Mouse (Mus musculus) neural tube, embryonic 14.5 days (tissue): Measurements from ENCODE around the gene Pcsk6. TPM values are rescaled to one million over a fixed set of nuclear protein-coding genes. Genes with fewer than 3 reads are reported as not detected.
"Not testable (repeated sequence)": the region's sequence is repeated elsewhere in the genome, so short reads cannot be mapped to it uniquely, and the experiment has no call there.

Source experiments
- ATAC-seq: fragments of 200-750 bp; cut with Nextera tagmentation; 2 replicates; pipeline ENCODE4 v1.8.0; 2017; ENCODE audit warnings: low read depth, mild to moderate bottlenecking, moderate TSS enrichment, moderate library complexity
- H3K27ac ChIP-seq: fragments of 300-500 bp; sonication (generic); 2 replicates; pipeline ENCODE4 v1.5.1; 2014; ENCODE audit warnings: low read depth, mild to moderate bottlenecking, control low read depth, low read length, moderate library complexity, mixed read lengths
- H3K27me3 ChIP-seq: fragments of 300-500 bp; sonication (generic); 2 replicates; pipeline ENCODE4 v1.6.1; 2014; ENCODE audit warnings: low read length; ENCODE audit not compliant: control insufficient read depth, insufficient read depth
- H3K36me3 ChIP-seq: fragments of 300-500 bp; sonication (generic); 2 replicates; pipeline ENCODE4 v1.6.1; 2014; ENCODE audit warnings: low read length, mixed read lengths; ENCODE audit not compliant: control insufficient read depth, insufficient read depth
- H3K4me1 ChIP-seq: fragments of 300-500 bp; sonication (generic); 2 replicates; pipeline ENCODE4 v1.6.1; 2014; ENCODE audit warnings: low read length; ENCODE audit not compliant: control insufficient read depth, insufficient read depth
- H3K4me2 ChIP-seq: fragments of 300-500 bp; sonication (generic); 2 replicates; pipeline ENCODE4 v1.6.1; 2014; ENCODE audit warnings: mild to moderate bottlenecking, low read depth, low read length, control low read depth
- H3K4me3 ChIP-seq: fragments of 300-500 bp; sonication (generic); 2 replicates; pipeline ENCODE4 v1.5.1; 2014; ENCODE audit warnings: low read depth, low read length, control low read depth, mixed read lengths
- H3K9ac ChIP-seq: fragments of 300-500 bp; sonication (generic); replicated peaks from 2 replicates; pipeline ENCODE4 v1.6.1; 2014; ENCODE audit warnings: low read depth, mild to moderate bottlenecking, control low read depth, low read length, mixed read lengths
- H3K9me3 ChIP-seq: fragments of 300-500 bp; sonication (generic); 2 replicates; pipeline ENCODE4 v1.6.1; 2016; ENCODE audit warnings: low read length; ENCODE audit not compliant: control insufficient read depth
- WGBS: fragments of 180-500 bp; shearing (Covaris S2); extraction: QIAGEN DNeasy Blood & Tissue Kit; methylation state at CpG from one replicate; pipeline ENCODE4 v1.1.7; 2014; 5-methylcytosine and 5-hydroxymethylcytosine counted together
- polyA plus RNA-seq: library from polyadenylated mRNA; unstranded; fragments of >200 nt; fragmentation: Nextera tagmentation; extraction: Ambion mirVana; gene quantifications from 2 replicates; pipeline ENCODE4 v1.2.1, GENCODE M21; 2014

Gene Pcsk6
- polyA plus RNA-seq, 1 experiment from 2014 or later: 2.6 TPM

DNA sequence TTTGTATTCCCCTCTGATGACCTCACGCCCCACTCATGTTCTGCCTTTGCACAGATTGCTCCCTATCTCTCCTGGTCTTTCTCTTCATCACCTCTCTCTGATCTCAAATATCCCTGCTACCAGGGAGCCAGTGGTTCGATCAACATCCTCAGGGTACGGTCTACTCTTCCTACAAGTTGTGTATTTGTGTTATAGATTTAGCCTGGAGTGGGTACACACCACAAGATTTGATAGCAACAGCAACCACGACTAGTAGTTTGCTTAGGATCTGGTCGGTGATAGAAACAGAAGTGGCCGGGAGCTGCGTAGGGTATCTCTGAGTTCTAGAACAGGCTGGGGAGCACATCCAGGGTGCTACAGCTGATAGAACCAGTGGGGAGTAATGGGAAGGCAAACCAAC, 54.3 kb downstream of the Pcsk6 start:
- Histone ChIP-seq H3K27me3 (no peaks in the 10 kb centered on the region; the same call in 1 of the 2 replicates), H3K27ac (no peak overlapping the region), H3K9me3 (no peaks in the 10 kb centered on the region), H3K4me2 (no peak overlapping the region), H3K4me3 (no peak overlapping the region), H3K9ac (no peak overlapping the region), H3K4me1 (no peaks in the 10 kb centered on the region), H3K36me3 (no peaks in the 10 kb centered on the region)
- ATAC-seq: no peak
- WGBS: 93% methylated on average over 7 of the region's 7 CpGs

DNA sequence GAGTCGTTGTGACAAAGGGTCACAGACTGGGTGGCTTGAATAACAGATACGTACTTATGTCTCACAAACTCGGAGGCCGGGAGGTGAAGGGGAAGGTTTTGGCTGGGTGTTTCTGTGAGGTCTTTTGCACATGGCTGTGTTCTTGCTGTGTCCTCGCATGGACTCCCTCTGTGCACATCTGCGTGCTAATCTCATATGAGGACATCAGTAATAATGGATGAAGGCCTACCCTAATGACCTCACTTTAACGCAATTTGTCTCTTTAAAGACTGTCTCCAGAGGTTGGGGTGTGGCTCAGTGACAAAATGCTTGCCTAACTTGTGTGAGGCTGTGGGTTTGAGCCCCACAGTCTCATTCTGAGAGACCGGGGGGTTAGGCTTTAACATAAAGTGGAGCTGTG, 55.0 kb downstream of the Pcsk6 start:
- Histone ChIP-seq H3K9ac (no peak overlapping the region), H3K36me3 (no peaks in the 10 kb centered on the region), H3K27me3 (no peaks in the 10 kb centered on the region; the same call in 1 of the 2 replicates), H3K4me2 (no peak overlapping the region), H3K4me1 (no peaks in the 10 kb centered on the region), H3K4me3 (no peak overlapping the region), H3K27ac (no peak overlapping the region), H3K9me3 (no peaks in the 10 kb centered on the region)
- WGBS: 69% methylated on average over 8 of the region's 8 CpGs
- no peak for ATAC-seq

DNA sequence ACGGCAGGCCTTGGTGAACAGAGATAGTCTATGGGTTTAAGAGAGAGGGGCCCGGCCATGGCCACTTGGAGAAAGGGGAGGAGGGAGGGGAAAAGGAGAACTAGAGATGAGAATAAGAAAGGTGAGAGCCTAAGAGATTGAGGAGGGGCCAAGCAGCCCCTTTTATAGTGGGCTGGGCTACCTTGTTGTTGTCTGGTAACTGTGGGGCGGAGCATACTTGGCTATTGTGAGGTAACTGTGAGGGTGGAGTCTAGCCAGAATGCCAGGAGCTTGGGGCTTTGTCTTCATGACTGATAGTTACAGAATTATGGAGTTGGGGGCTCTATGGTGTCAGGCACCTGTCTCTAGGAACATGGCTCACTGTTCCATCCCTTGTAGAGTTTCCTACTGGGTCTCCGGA, 56.9 kb downstream of the Pcsk6 start:
- no peaks in the 10 kb centered on the region for H3K9me3 ChIP-seq
- ATAC-seq: no peak
- no peak overlapping the region for H3K4me2 ChIP-seq
- no peaks in the 10 kb centered on the region; the same call in 1 of the 2 replicates for H3K27me3 ChIP-seq
- H3K4me3 ChIP-seq: no peak overlapping the region
- 95% methylated on average over 4 of the region's 4 CpGs for WGBS
- H3K4me1 ChIP-seq: no peaks in the 10 kb centered on the region
- no peak overlapping the region for H3K9ac ChIP-seq
- H3K36me3 ChIP-seq: no peaks in the 10 kb centered on the region
- H3K27ac ChIP-seq: no peak overlapping the region

DNA sequence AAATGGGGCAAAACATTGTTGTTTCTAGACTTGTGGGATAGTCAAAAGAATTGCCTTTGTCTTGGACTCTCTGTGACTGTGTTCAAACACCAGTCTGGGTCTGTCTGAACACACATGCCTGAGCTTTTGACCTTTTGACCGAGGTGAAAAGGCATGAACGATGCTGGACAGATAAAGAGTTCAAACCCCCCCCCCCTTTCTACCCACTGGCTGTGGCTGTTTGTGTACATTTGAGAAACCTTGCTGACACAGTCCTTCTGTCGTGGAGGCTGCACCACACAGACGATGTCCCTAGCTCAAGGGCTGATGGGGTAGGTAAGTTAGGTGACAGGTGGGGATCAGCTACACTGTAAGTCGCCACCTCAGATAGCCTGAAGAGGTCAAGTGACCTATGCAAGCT, 67.9 kb downstream of the Pcsk6 start:
- Histone ChIP-seq H3K4me3 (no peak overlapping the region), H3K27ac (no peak overlapping the region), H3K36me3 (no peaks in the 10 kb centered on the region), H3K9ac (no peak overlapping the region), H3K4me2 (no peak overlapping the region), H3K9me3 (no peaks in the 10 kb centered on the region), H3K4me1 (no peaks in the 10 kb centered on the region), H3K27me3 (no peaks in the 10 kb centered on the region)
- ATAC-seq: no peak
- WGBS: 25% methylated on average over 5 of the region's 5 CpGs

DNA sequence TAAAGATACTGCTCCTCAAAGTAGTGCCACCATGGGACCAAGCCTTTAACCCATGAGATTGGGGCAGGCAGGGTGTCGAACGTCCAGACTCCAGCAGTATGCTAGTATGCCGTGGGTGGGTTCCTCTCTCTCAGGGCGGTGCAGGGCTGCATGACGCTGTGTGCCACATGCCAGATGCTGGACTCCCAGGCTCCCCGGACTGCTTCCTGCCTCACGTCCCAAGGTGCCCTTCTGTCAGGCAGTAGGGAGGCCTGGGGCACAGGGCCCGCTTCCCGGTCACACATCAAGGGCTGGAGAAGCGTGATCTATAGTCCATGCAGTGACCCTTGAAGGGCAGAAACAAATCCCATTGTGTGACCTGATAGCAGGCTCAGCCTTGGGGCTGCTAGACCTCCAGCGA, 68.9 kb downstream of the Pcsk6 start:
- Histone ChIP-seq H3K4me3 (no peak overlapping the region), H3K9me3 (no peaks in the 10 kb centered on the region), H3K4me1 (no peaks in the 10 kb centered on the region), H3K27me3 (no peaks in the 10 kb centered on the region), H3K27ac (no peak overlapping the region), H3K36me3 (no peaks in the 10 kb centered on the region), H3K4me2 (no peak overlapping the region), H3K9ac (no peak overlapping the region)
- WGBS: 26% methylated on average over 11 of the region's 11 CpGs
- ATAC-seq: no peak; the same call in 1 of the 2 replicates

DNA sequence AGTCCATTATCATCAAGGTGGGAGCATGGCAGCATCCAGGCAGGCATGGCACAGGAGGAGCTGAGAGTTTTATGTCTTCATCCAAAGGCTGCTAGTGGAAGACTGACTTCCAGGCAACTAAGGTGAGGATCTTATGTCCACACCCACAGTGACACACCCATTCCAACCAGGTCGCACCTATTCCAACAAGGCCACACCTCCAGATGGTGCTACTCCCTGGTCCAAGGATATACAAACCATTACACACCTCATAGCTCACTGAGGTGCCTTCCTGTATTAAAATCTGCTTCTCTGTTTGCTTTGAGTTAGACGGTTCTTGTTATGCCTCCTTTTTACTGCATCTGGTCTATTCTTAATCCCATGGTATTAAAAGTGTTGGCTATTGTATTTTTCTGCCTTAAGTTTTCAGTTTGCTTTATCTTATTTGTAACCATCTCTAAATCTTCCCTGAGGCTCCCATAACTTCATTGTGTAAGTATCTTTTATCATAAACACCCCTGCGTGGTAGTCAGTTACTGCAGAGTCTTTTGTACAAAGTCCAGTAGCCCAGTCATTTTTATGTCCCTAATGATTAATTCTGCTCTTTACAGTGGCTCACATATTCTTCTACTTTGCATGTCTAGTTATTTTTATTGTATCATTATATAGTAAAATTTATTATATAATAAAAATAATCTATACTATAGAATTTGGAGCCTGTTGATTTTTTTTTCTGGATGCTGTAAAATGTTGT, 72.9 kb downstream of the Pcsk6 start:
- not testable (repeated sequence) for H3K27me3 ChIP-seq, H3K9me3 ChIP-seq, H3K36me3 ChIP-seq, H3K4me3 ChIP-seq, ATAC-seq, H3K27ac ChIP-seq, H3K4me1 ChIP-seq, H3K4me2 ChIP-seq, H3K9ac ChIP-seq
- WGBS: 78% methylated on average over 3 of the region's 3 CpGs

DNA sequence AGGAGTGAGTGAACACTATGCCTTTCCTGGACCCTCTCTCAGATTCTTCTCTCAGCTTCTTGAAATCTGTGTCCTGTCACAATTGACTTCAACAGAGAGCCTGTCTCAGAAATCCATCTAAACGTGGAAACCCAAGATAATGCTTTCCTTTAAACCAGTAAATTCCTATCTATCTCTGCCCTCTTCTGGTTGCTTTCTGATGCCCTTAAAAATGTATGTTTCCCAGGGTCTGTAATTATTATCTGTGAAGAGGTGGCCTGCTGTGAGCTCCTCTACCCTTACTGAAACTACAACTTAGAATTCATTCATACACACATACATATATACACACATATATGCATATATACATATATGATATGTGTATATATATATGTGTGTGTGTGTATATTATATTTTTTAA, 73.7 kb downstream of the Pcsk6 start:
- H3K4me3 ChIP-seq: no peak overlapping the region
- no peaks in the 10 kb centered on the region for H3K27me3 ChIP-seq
- ATAC-seq: no peak
- no peaks in the 10 kb centered on the region for H3K9me3 ChIP-seq
- WGBS: 63% methylated on average over 1 of the region's 1 CpGs
- H3K4me2 ChIP-seq: no peak overlapping the region
- H3K4me1 ChIP-seq: no peaks in the 10 kb centered on the region
- H3K36me3 ChIP-seq: no peaks in the 10 kb centered on the region
- no peak overlapping the region for H3K9ac ChIP-seq
- no peak overlapping the region for H3K27ac ChIP-seq

DNA sequence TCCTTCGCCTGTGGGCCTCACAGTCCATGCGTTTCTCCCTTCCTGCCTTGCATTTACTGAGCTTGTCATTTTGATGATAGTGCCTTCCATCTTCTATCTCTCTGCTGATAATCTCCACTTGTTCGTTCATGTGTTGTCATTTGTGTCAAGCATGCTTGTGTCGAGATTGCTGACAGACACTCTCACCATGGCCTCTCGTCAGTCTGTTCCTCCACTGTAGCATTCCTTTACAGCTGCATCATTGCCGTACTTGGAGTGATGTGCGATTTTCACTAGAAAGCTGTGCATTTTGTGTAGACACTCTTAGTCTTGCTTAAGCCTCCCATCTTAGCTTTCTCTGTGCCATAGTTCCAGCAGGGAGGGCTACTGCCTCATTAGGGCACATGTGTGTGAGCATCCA, 79.5 kb downstream of the Pcsk6 start:
- H3K36me3 ChIP-seq: no peaks in the 10 kb centered on the region
- no peaks in the 10 kb centered on the region for H3K4me1 ChIP-seq
- no peaks in the 10 kb centered on the region for H3K27me3 ChIP-seq
- no peak overlapping the region for H3K9ac ChIP-seq
- H3K4me3 ChIP-seq: no peak overlapping the region
- H3K4me2 ChIP-seq: no peak overlapping the region
- 68% methylated on average over 7 of the region's 7 CpGs for WGBS
- no peak overlapping the region for H3K27ac ChIP-seq
- no peaks in the 10 kb centered on the region for H3K9me3 ChIP-seq
- ATAC-seq: no peak

DNA sequence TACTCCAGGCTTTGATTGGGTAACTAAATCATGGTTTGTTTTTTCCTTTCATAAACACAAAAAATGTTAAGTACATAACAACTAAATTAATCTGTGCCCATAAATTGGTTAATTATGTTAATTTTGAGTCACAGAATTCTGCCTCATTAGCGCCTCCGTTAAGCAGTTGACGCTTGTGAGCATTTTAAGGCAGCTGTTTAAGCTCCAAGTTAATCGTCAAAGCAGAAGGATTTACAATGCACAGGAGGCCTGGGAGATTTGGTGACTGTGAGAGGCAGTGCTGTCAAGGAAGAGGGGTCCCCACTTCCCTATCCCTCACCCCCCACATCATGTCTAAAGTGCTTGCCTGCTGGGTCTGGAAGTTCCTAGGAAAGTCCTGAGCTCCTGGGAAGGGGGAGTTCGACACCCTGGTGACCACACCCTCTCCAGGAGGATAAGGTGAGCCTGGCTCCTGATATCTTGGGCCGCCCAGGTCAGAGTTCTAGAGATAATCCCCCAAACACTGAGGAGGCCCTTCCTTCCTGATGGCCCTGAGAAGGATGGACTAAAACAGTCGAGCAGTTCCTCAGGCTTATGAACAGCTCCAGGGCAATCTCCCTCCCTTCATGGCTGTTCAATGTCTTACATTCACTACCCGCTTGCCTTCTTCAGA, 83.9 kb downstream of the Pcsk6 start:
- Histone ChIP-seq H3K9me3 (no peaks in the 10 kb centered on the region), H3K4me3 (no peak overlapping the region), H3K27ac (no peak overlapping the region), H3K4me2 (no peak overlapping the region), H3K4me1 (0 out of 2 replicates have a peak, but pooled peaks cover 4% of the 10 kb centered on the region), H3K9ac (no peak overlapping the region), H3K27me3 (no peaks in the 10 kb centered on the region), H3K36me3 (no peaks in the 10 kb centered on the region)
- 50% methylated on average over 8 of the region's 8 CpGs for WGBS
- peak; percentile 50; the same call in 1 of the 2 replicates for ATAC-seq
